Mouse (Mus musculus): ENCODE results near the gene Gm12355. TPM values are rescaled to one million over a fixed set of nuclear protein-coding genes. Genes with fewer than 3 reads are reported as not detected.
"Not testable (repeated sequence)": the region's sequence is repeated elsewhere in the genome, so short reads cannot be mapped to it uniquely, and the experiment has no call there.

Gene Gm12355
- total and polyA plus RNA-seq, 3 experiments: 1.3 to 3.4 TPM; not detected in 1

- peaks cover 10% of the 10 kb centered on the region for H3K4me1 ChIP-seq (ENCODE audit: insufficient read depth, low read depth, low read length)
- H3K4me3 ChIP-seq (ENCODE audit: low read depth, low read length): no peak within 1 kb of the TSS
- no peak for TF ChIP-seq POLR2AphosphoS5 (IDR thresholded peaks at IDR 0.05; ENCODE audit: insufficient replicate concordance, low read depth, low read length)
- no peak for TF ChIP-seq CTCF (IDR thresholded peaks at IDR 0.05; ENCODE audit: low read depth, low read length)
- TF ChIP-seq GATA1 (IDR thresholded peaks at IDR 0.05; ENCODE audit: borderline replicate concordance, low read length): no peak
- TF ChIP-seq TAL1 (conservative IDR thresholded peaks at IDR 0.05; ENCODE audit: low read depth, low read length): no peak
- no peak for TF ChIP-seq GATA2 (IDR thresholded peaks at IDR 0.05; ENCODE audit: borderline replicate concordance, low read depth, low read length)
- ATAC-seq (ENCODE audit: extremely low read depth, insufficient number of reproducible peaks, low FRiP score, poor library complexity, severe bottlenecking): no peak
- H3K9me3 ChIP-seq (replicated peaks): no peaks in the 10 kb centered on the region
- no peak for DNase-seq (ENCODE audit: low spot score)
- no peaks in the 10 kb centered on the region for H3K36me3 ChIP-seq (replicated peaks)
- H3K27me3 ChIP-seq (ENCODE audit: insufficient read depth, low read length): peaks cover 60% of the 10 kb centered on the region
These were observed 38.6 kb upstream of the Gm12355 start, which contains the start of gene Gsdma for GRCm38 (mm10) chr11:98664091-98664490. Gsdma (plus strand) TSS chr11:98664351.

DNA sequence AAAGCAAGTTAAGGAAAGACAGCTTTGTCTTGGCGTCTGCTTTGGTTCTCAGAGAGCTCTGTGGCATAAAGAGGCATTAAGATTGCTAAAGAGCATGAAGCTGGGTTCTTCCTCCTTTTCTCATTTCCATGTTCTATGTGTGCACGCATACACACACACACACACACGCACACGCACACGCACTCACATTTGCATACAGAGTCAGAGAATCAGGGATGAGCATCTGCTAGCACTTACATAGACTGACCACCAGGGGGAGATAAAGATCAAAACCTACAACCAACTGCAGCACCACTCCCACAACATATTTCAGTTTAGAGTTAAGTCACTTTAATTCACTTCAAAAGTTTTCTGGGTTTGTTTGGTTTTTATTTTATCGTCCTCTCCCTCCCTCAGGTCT lies 35.1 kb upstream of the Gm12355 start:
- ATAC-seq (ENCODE audit: extremely low read depth, insufficient number of reproducible peaks, low FRiP score, poor library complexity, severe bottlenecking): no peak
- Histone ChIP-seq H3K36me3 (replicated peaks) (no peaks in the 10 kb centered on the region), H3K9me3 (replicated peaks) (no peaks in the 10 kb centered on the region), H3K4me1 (ENCODE audit: insufficient read depth, low read depth, low read length) (peaks cover 10% of the 10 kb centered on the region), H3K27me3 (ENCODE audit: insufficient read depth, low read length) (peaks cover 39% of the 10 kb centered on the region), H3K4me3 (ENCODE audit: low read depth, low read length) (no peak overlapping the region)
- peak; percentile 47 for DNase-seq (ENCODE audit: low spot score)
- TF ChIP-seq TAL1 (conservative IDR thresholded peaks at IDR 0.05; ENCODE audit: low read depth, low read length) (no peak), CTCF (IDR thresholded peaks at IDR 0.05; ENCODE audit: low read depth, low read length) (peak; percentile 79), GATA1 (IDR thresholded peaks at IDR 0.05; ENCODE audit: borderline replicate concordance, low read length) (no peak), GATA2 (IDR thresholded peaks at IDR 0.05; ENCODE audit: borderline replicate concordance, low read depth, low read length) (no peak), POLR2AphosphoS5 (IDR thresholded peaks at IDR 0.05; ENCODE audit: insufficient replicate concordance, low read depth, low read length) (no peak)

- not testable (repeated sequence) for H3K4me1 ChIP-seq (ENCODE audit: insufficient read depth, low read depth, low read length); H3K36me3 ChIP-seq (replicated peaks); H3K4me3 ChIP-seq (ENCODE audit: low read depth, low read length); H3K9me3 ChIP-seq (replicated peaks)
- TF ChIP-seq CTCF (IDR thresholded peaks at IDR 0.05; ENCODE audit: low read depth, low read length): peak; percentile 47
- ATAC-seq (ENCODE audit: extremely low read depth, insufficient number of reproducible peaks, low FRiP score, poor library complexity, severe bottlenecking) (peak; percentile 34; the same call in 1 of the 2 replicates), DNase-seq (ENCODE audit: low spot score) (peak; percentile 16)
- peaks cover 35% of the 10 kb centered on the region for H3K27me3 ChIP-seq (ENCODE audit: insufficient read depth, low read length)
These were observed 29.6 kb upstream of the Gm12355 start for GRCm38 (mm10) chr11:98655076-98655475.

DNA sequence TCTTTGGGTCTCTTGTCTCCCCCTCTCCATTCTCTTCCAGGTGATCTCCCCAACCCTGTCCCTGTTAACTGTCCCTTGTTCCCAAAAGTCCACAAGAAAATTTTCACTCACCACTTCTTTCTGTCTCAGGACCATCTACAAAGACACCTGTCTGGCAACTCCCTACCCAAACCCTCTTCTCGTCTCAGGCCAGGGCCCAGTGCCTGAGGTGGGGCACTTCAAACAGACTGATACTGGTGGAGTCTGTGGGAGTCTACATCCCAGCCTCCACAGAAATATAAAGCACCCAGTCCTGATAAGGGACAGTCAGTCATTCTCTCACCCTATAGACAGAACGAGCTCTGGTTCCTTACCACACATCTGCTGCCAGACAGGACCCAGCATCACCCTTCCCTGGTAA lies 21.0 kb upstream of the Gm12355 start, which contains the start of gene Gsdma2:
TSS of gene Gsdma2 (plus strand) at position 301 of the 400 bp plus-strand sequence.
- H3K4me3 ChIP-seq (ENCODE audit: low read depth, low read length): no peak within 1 kb of the TSS
- DNase-seq (ENCODE audit: low spot score) (no peak), ATAC-seq (ENCODE audit: extremely low read depth, insufficient number of reproducible peaks, low FRiP score, poor library complexity, severe bottlenecking) (no peak)
- no peaks in the 10 kb centered on the region for H3K9me3 ChIP-seq (replicated peaks)
- H3K27me3 ChIP-seq (ENCODE audit: insufficient read depth, low read length): peaks cover 48% of the 10 kb centered on the region
- TF ChIP-seq GATA1 (IDR thresholded peaks at IDR 0.05; ENCODE audit: borderline replicate concordance, low read length): no peak
- TF ChIP-seq POLR2AphosphoS5 (IDR thresholded peaks at IDR 0.05; ENCODE audit: insufficient replicate concordance, low read depth, low read length): no peak
- TF ChIP-seq GATA2 (IDR thresholded peaks at IDR 0.05; ENCODE audit: borderline replicate concordance, low read depth, low read length): no peak
- no peak for TF ChIP-seq CTCF (IDR thresholded peaks at IDR 0.05; ENCODE audit: low read depth, low read length)
- no peak for TF ChIP-seq TAL1 (conservative IDR thresholded peaks at IDR 0.05; ENCODE audit: low read depth, low read length)
- H3K36me3 ChIP-seq (replicated peaks): no peaks in the 10 kb centered on the region
- no peaks in the 10 kb centered on the region for H3K4me1 ChIP-seq (ENCODE audit: insufficient read depth, low read depth, low read length)

DNA sequence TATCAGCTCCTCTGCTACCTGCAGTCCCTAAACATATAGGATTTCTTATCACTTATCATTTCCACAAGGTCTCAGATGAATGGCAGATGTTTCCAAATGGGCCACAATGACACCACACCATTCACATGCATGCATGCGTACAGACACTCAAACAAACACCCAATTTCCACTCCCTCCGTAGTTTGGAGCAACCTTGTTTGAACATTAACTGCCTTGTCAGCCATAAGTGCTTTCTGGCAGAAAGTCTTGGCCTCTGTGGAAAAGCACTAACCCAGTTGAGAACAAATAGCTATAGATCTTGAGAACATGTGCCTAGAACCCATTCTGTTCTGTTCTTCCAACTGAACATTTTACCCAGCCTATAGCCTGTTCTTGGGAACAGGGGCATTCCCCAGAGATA lies 20.5 kb upstream of the Gm12355 start:
- no peak overlapping the region for H3K4me3 ChIP-seq (ENCODE audit: low read depth, low read length)
- no peak for TF ChIP-seq CTCF (IDR thresholded peaks at IDR 0.05; ENCODE audit: low read depth, low read length)
- no peak for TF ChIP-seq POLR2AphosphoS5 (IDR thresholded peaks at IDR 0.05; ENCODE audit: insufficient replicate concordance, low read depth, low read length)
- no peak for TF ChIP-seq TAL1 (conservative IDR thresholded peaks at IDR 0.05; ENCODE audit: low read depth, low read length)
- TF ChIP-seq GATA1 (IDR thresholded peaks at IDR 0.05; ENCODE audit: borderline replicate concordance, low read length): no peak
- TF ChIP-seq GATA2 (IDR thresholded peaks at IDR 0.05; ENCODE audit: borderline replicate concordance, low read depth, low read length): no peak
- H3K9me3 ChIP-seq (replicated peaks): no peaks in the 10 kb centered on the region
- no peaks in the 10 kb centered on the region for H3K4me1 ChIP-seq (ENCODE audit: insufficient read depth, low read depth, low read length)
- H3K36me3 ChIP-seq (replicated peaks): no peaks in the 10 kb centered on the region
- H3K27me3 ChIP-seq (ENCODE audit: insufficient read depth, low read length): peaks cover 47% of the 10 kb centered on the region
- no peak for DNase-seq (ENCODE audit: low spot score)
- ATAC-seq (ENCODE audit: extremely low read depth, insufficient number of reproducible peaks, low FRiP score, poor library complexity, severe bottlenecking): no peak

- DNase-seq (ENCODE audit: low spot score) (no peak), ATAC-seq (ENCODE audit: extremely low read depth, insufficient number of reproducible peaks, low FRiP score, poor library complexity, severe bottlenecking) (no peak)
- TF ChIP-seq CTCF (IDR thresholded peaks at IDR 0.05; ENCODE audit: low read depth, low read length) (no peak), GATA2 (IDR thresholded peaks at IDR 0.05; ENCODE audit: borderline replicate concordance, low read depth, low read length) (no peak), POLR2AphosphoS5 (IDR thresholded peaks at IDR 0.05; ENCODE audit: insufficient replicate concordance, low read depth, low read length) (no peak), TAL1 (conservative IDR thresholded peaks at IDR 0.05; ENCODE audit: low read depth, low read length) (no peak), GATA1 (IDR thresholded peaks at IDR 0.05; ENCODE audit: borderline replicate concordance, low read length) (no peak)
- Histone ChIP-seq H3K36me3 (replicated peaks) (no peaks in the 10 kb centered on the region), H3K4me3 (ENCODE audit: low read depth, low read length) (no peak overlapping the region), H3K9me3 (replicated peaks) (no peaks in the 10 kb centered on the region), H3K4me1 (ENCODE audit: insufficient read depth, low read depth, low read length) (no peaks in the 10 kb centered on the region), H3K27me3 (ENCODE audit: insufficient read depth, low read length) (peaks cover 48% of the 10 kb centered on the region)
These were observed 19.3 kb upstream of the Gm12355 start for GRCm38 (mm10) chr11:98644757-98645156.

All from G1E (cell line).